Mouse (Mus musculus) heart, adult 2 months (tissue): ENCODE measurements around the gene Atad3a.

Experiments used
- CTCF ChIP-seq: fragments of 200-600 bp; IDR thresholded peaks from 2 replicates; pipeline ENCODE4 v1.8.1; 2022; ENCODE audit warnings: antibody characterized with exemption, mild to moderate bottlenecking, moderate library complexity
- EP300 ChIP-seq: fragments of 200-500 bp; IDR thresholded peaks from 2 replicates; pipeline ENCODE4 v1.6.1; 2011; ENCODE audit warnings: low read depth, low read length, control low read depth; ENCODE audit not compliant: insufficient read depth
- POLR2A ChIP-seq: fragments of 200-500 bp; IDR thresholded peaks from 2 replicates; pipeline ENCODE4 v1.6.1; 2011; ENCODE audit warnings: mild to moderate bottlenecking, low read depth, low read length, control low read depth; ENCODE audit not compliant: insufficient read depth

- TF ChIP-seq POLR2A (no peak), CTCF (no peak), EP300 (no peak)
These were observed 29.8 kb upstream of the Atad3a start for GRCm38 (mm10) chr4:155790650-155791161.
